ENCODE assay signal across 26 mouse cellular contexts in the genomic region with DNA sequence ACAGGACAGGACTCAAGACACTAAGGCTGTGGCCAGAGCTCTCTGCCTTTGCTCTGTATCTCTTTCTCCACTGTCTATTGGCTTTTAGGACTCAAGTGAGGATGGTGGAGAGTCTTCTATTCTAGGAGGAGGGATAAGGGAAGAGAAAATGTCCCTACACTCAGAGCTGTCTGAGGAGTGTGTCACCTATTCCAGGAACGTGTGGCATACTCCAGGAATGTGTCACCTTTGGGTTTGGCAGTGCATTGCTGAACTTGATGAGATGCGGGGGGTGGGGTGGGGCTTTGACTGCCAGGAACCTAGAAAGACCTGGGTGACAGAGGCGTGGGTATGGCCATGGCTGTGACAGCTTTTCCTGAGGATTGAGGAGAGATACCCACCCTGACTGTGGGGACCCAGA.
"Had no signal": no experiment of that assay in that cellular context is flagged by ENCODE, and none has a peak within 500 bp of the region (broad histone marks: within the 10 kb centered on the region; RNA-seq: fewer than 3 reads in every experiment).

No protein-coding gene starts in this region.

- H3K27me3 ChIP-seq: intestine, embryonic 15.5 days had no signal

- DNase-seq: gastrocnemius, adult 2 months; gastrocnemius, postnatal 10 days; gastrocnemius, postnatal 25 days; heart, adult 18-20 months; heart, postnatal 10 days; heart, postnatal 4 days; kidney, adult 18-20 months; kidney, adult 8-10 months; kidney, postnatal 10 days; kidney, postnatal 25 days; kidney, postnatal 4 days; liver had no signal

- H3K9me3 ChIP-seq: heart, embryonic 10.5 days; heart, embryonic 12.5 days; hindbrain, embryonic 10.5 days; hindbrain, embryonic 12.5 days; intestine, embryonic 15.5 days; limb, embryonic 10.5 days; limb, embryonic 12.5 days had no signal

- H3K4me1 ChIP-seq: hindbrain, embryonic 12.5 days; intestine, embryonic 15.5 days; limb, embryonic 12.5 days had no signal

- H3K4me2 ChIP-seq: heart, embryonic 12.5 days; hindbrain, embryonic 12.5 days; hindbrain, embryonic 14.5 days; intestine, embryonic 15.5 days; limb, embryonic 12.5 days; liver, embryonic 11.5 days had no signal

- H3K4me3 ChIP-seq: gastrocnemius, adult 2 months; heart, embryonic 10.5 days; heart, embryonic 12.5 days; hindbrain, embryonic 10.5 days; hindbrain, embryonic 12.5 days; intestine, embryonic 15.5 days; layer of hippocampus, adult 2 months; left cerebral cortex, adult 2 months; limb, embryonic 10.5 days; limb, embryonic 12.5 days had no signal

- ATAC-seq: hindbrain, embryonic 16.5 days; inflammation-experienced regulatory T-cells, adult 6 months; intestine, embryonic 15.5 days; intestine, postnatal 0 days had no signal

- H3K27ac ChIP-seq: gastrocnemius, adult 2 months; heart, embryonic 10.5 days; hindbrain, embryonic 10.5 days; hindbrain, embryonic 12.5 days; hindbrain, embryonic 14.5 days; intestine, embryonic 15.5 days; layer of hippocampus, adult 2 months; left cerebral cortex, adult 2 months; limb, embryonic 10.5 days; limb, embryonic 12.5 days had no signal

- H3K36me3 ChIP-seq: heart, embryonic 10.5 days; heart, embryonic 12.5 days; hindbrain, embryonic 10.5 days; hindbrain, embryonic 12.5 days; intestine, embryonic 15.5 days; limb, embryonic 10.5 days; limb, embryonic 12.5 days had no signal

- H3K9ac ChIP-seq: heart, embryonic 12.5 days; hindbrain, embryonic 12.5 days; hindbrain, embryonic 14.5 days; intestine, embryonic 15.5 days; limb, embryonic 12.5 days had no signal
